Mouse (Mus musculus) midbrain, embryonic 15.5 days (tissue): ENCODE results near the gene Gm12248. TPM values are rescaled to one million over a fixed set of nuclear protein-coding genes. Genes with fewer than 3 reads are reported as not detected.
"Not testable (repeated sequence)": the region's sequence is repeated elsewhere in the genome, so short reads cannot be mapped to it uniquely, and the experiment has no call there.

Experiments
- ATAC-seq: fragments of 200-750 bp; cut with Nextera tagmentation; replicated peaks from 2 replicates; pipeline ENCODE4 v1.8.0; 2017; ENCODE audit warnings: moderate TSS enrichment
- H3K27ac ChIP-seq: fragments of 300-500 bp; sonication (generic); 2 replicates; pipeline ENCODE4 v1.5.1; 2015; ENCODE audit warnings: mild to moderate bottlenecking, inconsistent platforms
- H3K27me3 ChIP-seq: fragments of 300-500 bp; sonication (generic); replicated peaks from 2 replicates; pipeline ENCODE4 v1.6.1; 2015; ENCODE audit warnings: inconsistent platforms
- H3K36me3 ChIP-seq: fragments of 300-500 bp; sonication (generic); replicated peaks from 2 replicates; pipeline ENCODE4 v1.6.1; 2015; ENCODE audit warnings: inconsistent platforms
- H3K4me1 ChIP-seq: fragments of 300-500 bp; sonication (generic); 2 replicates; pipeline ENCODE4 v1.6.1; 2015; ENCODE audit warnings: inconsistent platforms
- H3K4me2 ChIP-seq: fragments of 300-500 bp; sonication (generic); 2 replicates; pipeline ENCODE4 v1.6.1; 2015; ENCODE audit warnings: inconsistent platforms, mild to moderate bottlenecking, moderate library complexity
- H3K4me3 ChIP-seq: fragments of 300-500 bp; sonication (generic); 2 replicates; pipeline ENCODE4 v1.5.1; 2015; ENCODE audit warnings: mild to moderate bottlenecking, inconsistent platforms
- H3K9ac ChIP-seq: fragments of 300-500 bp; sonication (generic); 2 replicates; pipeline ENCODE4 v1.6.1; 2015; ENCODE audit warnings: mild to moderate bottlenecking, inconsistent platforms
- H3K9me3 ChIP-seq: fragments of 300-500 bp; sonication (generic); 2 replicates; pipeline ENCODE4 v1.6.1; 2016; ENCODE audit warnings: inconsistent platforms
- WGBS: fragments of 180-500 bp; shearing (Covaris S2); methylation state at CpG from one replicate; pipeline ENCODE4 v1.1.7; 2015; ENCODE audit warnings: mixed read lengths; 5-methylcytosine and 5-hydroxymethylcytosine counted together
- polyA plus RNA-seq: library from polyadenylated mRNA; unstranded; fragments of >200 nt; fragmentation: Nextera tagmentation; extraction: Ambion mirVana; gene quantifications from 2 replicates; pipeline ENCODE4 v1.2.1, GENCODE M21; 2015

Gene Gm12248
- polyA plus RNA-seq, 1 experiment from 2014 or later, result 0.18 TPM

DNA sequence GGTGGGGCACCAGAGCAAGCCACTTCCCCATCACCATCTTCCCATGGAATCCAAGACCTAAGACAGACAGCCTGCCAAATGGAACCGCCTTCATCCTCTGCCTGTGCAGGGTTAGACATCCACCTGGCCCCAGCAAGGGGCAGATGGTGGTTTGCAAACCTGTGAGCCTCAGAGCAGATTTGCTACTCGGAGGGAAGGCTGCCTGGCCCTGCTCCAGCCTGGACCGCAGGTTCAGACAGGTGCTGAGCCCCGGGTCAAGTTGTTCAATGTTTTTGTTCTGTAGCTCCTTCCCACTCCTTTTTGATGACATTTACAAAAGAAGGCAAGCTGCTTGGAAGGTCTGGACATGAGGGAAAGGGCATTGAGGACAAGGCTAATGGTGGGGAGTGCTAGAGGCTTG lies 31.7 kb downstream of the Gm12248 start:
- WGBS, result 98% methylated on average over 4 of the region's 4 CpGs
- not testable (repeated sequence) for H3K4me3 ChIP-seq, H3K4me1 ChIP-seq, ATAC-seq, H3K9ac ChIP-seq, H3K27ac ChIP-seq, H3K4me2 ChIP-seq, H3K27me3 ChIP-seq, H3K9me3 ChIP-seq
- peaks cover 33% of the 10 kb centered on the region for H3K36me3 ChIP-seq

DNA sequence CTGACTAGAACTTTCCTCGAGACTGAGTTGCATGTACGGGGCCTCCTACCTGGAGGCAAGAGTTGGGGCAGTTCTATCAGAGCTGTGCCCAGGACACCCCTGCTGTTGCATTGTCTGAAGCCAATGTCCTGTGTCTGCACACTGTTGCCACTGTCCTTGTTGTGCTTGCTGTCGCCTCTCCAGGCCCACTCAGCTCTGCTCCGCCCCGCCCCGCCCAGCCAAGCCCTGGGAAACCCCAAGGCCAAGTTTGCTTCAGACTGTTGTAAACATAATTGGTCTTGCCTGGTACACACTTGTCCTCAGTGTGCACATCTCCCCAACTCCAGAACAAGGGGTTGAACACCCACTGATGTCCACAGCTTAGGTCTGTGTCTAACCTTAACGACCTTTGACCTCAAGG lies 33.2 kb downstream of the Gm12248 start:
- 92% methylated on average over 7 of the region's 7 CpGs for WGBS
- H3K27me3 ChIP-seq, H3K9me3 ChIP-seq, H3K9ac ChIP-seq, ATAC-seq, H3K27ac ChIP-seq, H3K4me3 ChIP-seq, H3K4me1 ChIP-seq, H3K4me2 ChIP-seq: not testable (repeated sequence)
- H3K36me3 ChIP-seq, result peaks cover 38% of the 10 kb centered on the region

DNA sequence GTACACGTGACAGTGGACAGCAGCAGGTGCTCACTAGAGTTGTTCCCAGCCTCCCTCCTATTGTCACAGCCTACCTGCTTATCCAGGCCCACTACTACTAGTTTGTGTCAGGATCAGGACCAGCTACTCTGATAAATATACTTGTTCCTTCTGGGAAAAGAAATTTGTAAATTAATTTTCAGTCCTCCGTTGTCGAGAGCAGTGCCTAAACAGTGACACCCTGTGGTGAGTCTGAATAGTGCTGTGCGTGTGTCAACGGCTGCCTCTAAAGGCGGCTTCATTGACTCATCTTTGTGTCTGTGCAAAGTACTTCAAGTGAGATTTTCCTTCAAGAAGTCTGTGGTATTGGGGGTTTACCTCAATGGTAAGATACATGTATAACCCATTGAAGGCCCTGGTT lies 35.5 kb downstream of the Gm12248 start:
- Histone ChIP-seq H3K4me1 (no peaks in the 10 kb centered on the region), H3K4me2 (no peak overlapping the region), H3K9ac (no peak overlapping the region), H3K36me3 (peaks cover 54% of the 10 kb centered on the region), H3K9me3 (no peaks in the 10 kb centered on the region), H3K27ac (no peak overlapping the region), H3K4me3 (no peak overlapping the region), H3K27me3 (no peaks in the 10 kb centered on the region)
- no peak for ATAC-seq
- WGBS, result 35% methylated on average over 6 of the region's 6 CpGs

DNA sequence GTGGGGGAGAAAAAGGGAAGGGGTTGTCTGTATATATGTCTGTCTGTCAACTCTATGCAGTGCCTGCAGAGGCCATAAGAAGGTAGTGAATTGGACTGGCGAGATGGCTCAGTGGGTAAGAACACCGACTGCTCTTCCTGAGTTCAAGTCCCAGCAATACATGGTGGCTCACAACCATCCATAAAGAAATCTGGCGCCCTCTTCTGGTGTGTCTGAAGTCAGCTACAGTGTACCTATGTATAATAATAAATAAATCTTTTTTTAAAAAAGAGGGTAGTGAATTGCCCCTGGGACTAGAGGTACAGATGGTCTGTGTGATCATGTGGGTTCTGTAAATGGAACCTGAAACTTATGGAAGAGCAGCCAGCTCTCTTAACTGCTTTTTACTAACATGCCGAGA lies 46.5 kb downstream of the Gm12248 start:
- Histone ChIP-seq H3K4me2 (no peak overlapping the region), H3K27me3 (no peaks in the 10 kb centered on the region), H3K4me1 (no peaks in the 10 kb centered on the region), H3K27ac (no peak overlapping the region), H3K4me3 (no peak overlapping the region), H3K36me3 (peaks cover 25% of the 10 kb centered on the region), H3K9ac (no peak overlapping the region), H3K9me3 (no peaks in the 10 kb centered on the region)
- 79% methylated on average over 4 of the region's 4 CpGs for WGBS
- ATAC-seq, result no peak

DNA sequence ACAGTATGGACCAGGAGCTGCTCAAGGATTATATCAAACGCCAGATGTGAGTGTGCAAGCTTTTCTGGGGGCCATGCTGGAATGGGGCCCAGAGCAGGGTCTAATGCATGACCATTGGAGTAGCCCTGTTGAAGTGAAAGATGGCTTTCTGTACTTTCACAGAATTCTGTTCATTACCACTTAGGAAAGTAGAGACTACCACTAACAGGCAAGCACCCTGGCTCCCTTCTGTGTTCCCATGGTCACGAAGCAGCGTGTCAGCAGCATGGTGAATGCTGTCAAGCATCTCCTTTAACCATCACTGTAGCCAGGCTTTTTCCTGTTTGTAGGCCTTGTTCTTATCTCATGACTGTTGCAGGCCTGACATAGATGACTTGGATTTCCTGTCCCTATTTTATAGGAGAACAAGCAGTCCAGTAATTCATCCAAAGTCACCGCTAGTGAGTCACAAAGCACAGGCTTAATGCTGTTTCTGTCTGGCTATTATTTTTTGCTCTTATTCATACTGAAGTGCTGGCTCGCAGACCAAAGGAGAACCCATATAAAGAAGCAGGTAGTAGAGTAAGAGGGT lies 50.0 kb downstream of the Gm12248 start:
- Histone ChIP-seq H3K4me2 (no peak overlapping the region), H3K27me3 (no peaks in the 10 kb centered on the region), H3K36me3 (0 out of 2 replicates have a peak, but pooled peaks cover 4% of the 10 kb centered on the region), H3K4me3 (no peak overlapping the region), H3K9ac (no peak overlapping the region), H3K4me1 (no peaks in the 10 kb centered on the region), H3K27ac (no peak overlapping the region), H3K9me3 (no peaks in the 10 kb centered on the region)
- ATAC-seq, result no peak
- 93% methylated on average over 5 of the region's 5 CpGs for WGBS

DNA sequence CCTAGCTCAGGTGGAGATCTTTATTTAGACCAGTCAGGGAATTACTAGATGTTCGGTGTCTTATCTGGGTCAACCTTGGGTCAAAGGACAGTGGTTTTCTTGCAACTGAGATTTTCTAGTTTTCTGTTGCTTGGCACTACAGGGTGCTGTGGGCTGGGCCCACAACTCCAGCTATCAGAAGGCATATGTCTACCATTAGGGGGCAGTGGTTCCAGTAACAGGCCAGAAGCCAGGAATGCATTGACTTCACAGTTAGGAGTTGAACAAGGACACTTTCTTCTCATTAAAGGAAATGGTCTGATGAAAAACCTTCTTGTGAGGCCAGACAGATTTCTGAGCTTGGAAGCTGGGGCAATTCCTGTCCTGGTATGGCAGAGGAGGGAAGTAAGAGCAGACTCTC lies 53.9 kb downstream of the Gm12248 start:
- Histone ChIP-seq H3K27me3 (no peaks in the 10 kb centered on the region), H3K36me3 (no peaks in the 10 kb centered on the region), H3K4me1 (no peaks in the 10 kb centered on the region; the same call in 1 of the 2 replicates), H3K27ac (no peak overlapping the region), H3K4me2 (no peak overlapping the region), H3K9ac (no peak overlapping the region), H3K9me3 (no peaks in the 10 kb centered on the region), H3K4me3 (no peak overlapping the region)
- WGBS, result 87% methylated on average over 1 of the region's 1 CpGs
- no peak for ATAC-seq

DNA sequence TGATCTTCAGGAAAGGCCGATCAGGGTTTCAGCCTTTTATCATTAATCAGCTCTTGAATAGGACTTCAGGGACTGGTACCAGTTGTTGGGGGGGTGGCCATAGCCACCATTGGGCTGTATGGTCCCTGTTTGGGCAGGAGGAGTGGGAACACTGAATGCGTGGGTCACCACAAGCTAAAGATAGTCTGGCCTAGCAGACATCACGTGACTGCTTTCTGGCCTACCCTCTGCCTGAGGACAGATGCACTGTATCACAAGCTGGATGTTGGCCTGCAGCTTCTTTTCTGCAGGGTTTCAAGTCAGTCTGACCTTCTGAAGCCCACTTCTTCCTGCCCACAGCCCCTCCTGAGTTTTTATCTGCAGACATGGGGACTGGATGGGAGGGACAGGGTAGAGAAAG lies 59.3 kb downstream of the Gm12248 start:
- no peaks in the 10 kb centered on the region for H3K36me3 ChIP-seq
- H3K4me3 ChIP-seq, result no peak overlapping the region
- no peaks in the 10 kb centered on the region for H3K9me3 ChIP-seq
- H3K27me3 ChIP-seq, result no peaks in the 10 kb centered on the region
- no peaks in the 10 kb centered on the region; the same call in 1 of the 2 replicates for H3K4me1 ChIP-seq
- H3K4me2 ChIP-seq, result no peak overlapping the region
- no peak overlapping the region for H3K9ac ChIP-seq
- no peak overlapping the region for H3K27ac ChIP-seq
- no peak for ATAC-seq
- WGBS, result 83% methylated on average over 3 of the region's 3 CpGs

DNA sequence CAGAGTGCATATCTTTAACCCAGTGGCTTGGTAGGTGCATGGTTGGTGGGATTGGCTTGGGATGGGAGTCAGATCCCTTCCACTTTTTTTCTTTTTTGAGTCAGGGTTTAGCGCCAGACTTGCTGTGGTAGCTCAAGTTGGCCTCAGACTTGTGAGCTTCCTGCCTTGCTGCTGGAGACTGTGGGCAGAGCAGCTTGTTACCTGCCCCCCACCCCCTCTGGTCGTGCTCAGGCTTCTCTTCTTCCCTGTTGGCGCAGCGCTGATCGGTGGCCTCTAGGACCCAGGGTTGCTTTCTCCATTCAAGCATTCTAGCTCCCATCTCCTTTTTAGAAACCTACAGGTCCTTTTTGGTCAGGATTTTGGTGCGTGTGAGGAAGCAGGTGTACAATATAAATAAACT lies 61.8 kb downstream of the Gm12248 start:
- no peak for ATAC-seq
- H3K9ac ChIP-seq, result no peak overlapping the region
- H3K27ac ChIP-seq, result no peak overlapping the region
- no peak overlapping the region for H3K4me2 ChIP-seq
- H3K9me3 ChIP-seq, result no peaks in the 10 kb centered on the region
- H3K27me3 ChIP-seq, result no peaks in the 10 kb centered on the region
- no peak overlapping the region for H3K4me3 ChIP-seq
- H3K4me1 ChIP-seq, result no peaks in the 10 kb centered on the region; the same call in 1 of the 2 replicates
- H3K36me3 ChIP-seq, result no peaks in the 10 kb centered on the region
- WGBS, result 80% methylated on average over 6 of the region's 6 CpGs

DNA sequence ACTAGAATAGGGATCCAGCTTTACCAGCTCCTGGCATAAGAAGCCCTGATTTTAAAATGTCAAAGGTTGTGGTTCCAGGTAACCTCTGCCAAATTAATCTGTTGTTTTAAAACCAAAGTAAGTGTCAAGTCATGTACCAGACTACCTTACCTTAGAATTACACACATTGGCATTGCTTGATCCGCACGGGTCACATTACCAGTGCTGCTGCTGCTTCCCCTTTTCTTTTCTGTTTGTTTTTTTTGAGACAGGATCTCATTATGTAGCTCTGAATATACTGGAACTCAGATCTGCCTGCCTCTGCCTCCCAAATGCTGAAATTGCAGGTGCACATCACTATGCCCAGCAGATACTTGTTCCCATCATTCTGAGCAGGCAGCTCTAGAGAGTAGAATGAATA lies 63.1 kb downstream of the Gm12248 start:
- Histone ChIP-seq H3K4me2 (no peak overlapping the region), H3K4me3 (no peak overlapping the region), H3K9me3 (no peaks in the 10 kb centered on the region), H3K27ac (no peak overlapping the region), H3K36me3 (no peaks in the 10 kb centered on the region), H3K9ac (no peak overlapping the region), H3K4me1 (no peaks in the 10 kb centered on the region; the same call in 1 of the 2 replicates), H3K27me3 (no peaks in the 10 kb centered on the region)
- no peak for ATAC-seq
- 81% methylated on average over 2 of the region's 2 CpGs for WGBS

DNA sequence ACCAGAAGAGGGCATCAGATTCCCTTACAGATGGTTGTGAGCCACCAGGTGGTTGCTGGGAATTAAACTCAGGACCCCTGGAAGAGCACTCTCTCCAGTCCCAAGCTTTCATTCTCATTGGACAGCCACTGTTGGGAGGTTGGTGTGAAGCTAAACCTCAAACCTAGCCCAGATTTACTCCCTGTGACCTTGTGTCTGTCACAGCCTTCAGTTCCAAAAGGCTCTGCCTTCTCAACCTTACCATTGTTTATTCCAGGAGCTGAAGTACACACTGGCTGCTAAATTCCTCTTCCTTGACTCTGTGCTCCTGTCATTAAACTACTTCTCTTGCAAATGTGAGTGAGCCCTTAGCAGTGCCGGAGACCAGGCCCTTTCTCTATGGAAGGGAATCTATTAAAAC lies 64.0 kb downstream of the Gm12248 start:
- no peak overlapping the region for H3K4me2 ChIP-seq
- H3K27ac ChIP-seq, result no peak overlapping the region
- WGBS, result 100% methylated on average over 1 of the region's 1 CpGs
- H3K9me3 ChIP-seq, result no peaks in the 10 kb centered on the region
- H3K4me1 ChIP-seq, result no peaks in the 10 kb centered on the region; the same call in 1 of the 2 replicates
- no peaks in the 10 kb centered on the region for H3K27me3 ChIP-seq
- H3K4me3 ChIP-seq, result no peak overlapping the region
- ATAC-seq, result no peak
- H3K9ac ChIP-seq, result no peak overlapping the region
- no peaks in the 10 kb centered on the region for H3K36me3 ChIP-seq

DNA sequence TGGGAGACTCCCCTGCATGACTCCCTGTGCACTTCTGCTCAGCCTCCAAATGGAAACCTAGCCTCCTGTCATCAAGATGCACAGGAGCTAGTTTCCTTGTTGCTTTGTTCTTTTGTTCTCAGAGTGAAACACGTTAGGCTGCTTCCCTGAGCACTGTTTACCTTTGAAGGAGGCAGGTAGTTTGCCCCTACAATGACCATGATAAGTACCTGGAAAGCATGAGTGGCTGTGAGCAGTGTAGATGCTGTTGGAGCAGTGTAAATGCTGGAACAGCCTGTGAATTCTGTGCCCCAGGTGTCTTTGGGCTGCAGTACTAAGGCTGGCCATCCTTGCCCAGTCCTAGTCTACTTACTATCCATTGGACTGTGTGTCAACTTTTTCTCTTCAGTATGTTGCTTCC lies 66.1 kb downstream of the Gm12248 start:
- Histone ChIP-seq H3K36me3 (no peaks in the 10 kb centered on the region), H3K9me3 (no peaks in the 10 kb centered on the region), H3K27ac (no peak overlapping the region), H3K4me2 (no peak overlapping the region), H3K9ac (no peak overlapping the region), H3K4me1 (peaks cover 3% of the 10 kb centered on the region; the same call in 1 of the 2 replicates), H3K4me3 (no peak overlapping the region), H3K27me3 (no peaks in the 10 kb centered on the region)
- no peak for ATAC-seq
- WGBS, result 65% methylated on average over 1 of the region's 1 CpGs

DNA sequence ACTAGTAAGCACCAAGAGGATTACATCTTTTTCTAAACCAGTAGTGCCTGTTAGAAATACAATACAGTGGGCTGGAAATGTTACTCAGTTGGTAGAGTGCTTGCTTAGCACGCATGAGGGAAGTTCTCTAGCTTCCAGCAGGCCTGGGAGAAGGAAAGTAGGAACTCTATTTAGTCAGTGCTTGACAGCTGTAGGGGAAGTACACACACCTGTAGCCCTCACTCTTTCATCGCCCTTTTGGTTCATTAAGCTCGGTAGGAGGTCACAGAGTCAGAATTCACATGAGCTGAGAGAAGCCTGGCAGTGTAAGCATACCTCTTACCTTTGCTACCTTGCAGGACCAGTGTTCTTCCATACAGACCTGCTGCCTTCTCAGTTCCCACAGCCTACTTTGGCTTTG lies 66.6 kb downstream of the Gm12248 start:
- H3K27me3 ChIP-seq, result no peaks in the 10 kb centered on the region
- WGBS, result 63% methylated on average over 3 of the region's 3 CpGs
- H3K4me1 ChIP-seq, result peaks cover 8% of the 10 kb centered on the region; the same call in 1 of the 2 replicates
- no peak overlapping the region for H3K27ac ChIP-seq
- H3K9ac ChIP-seq, result no peak overlapping the region
- no peak for ATAC-seq
- H3K36me3 ChIP-seq, result no peaks in the 10 kb centered on the region
- no peak overlapping the region for H3K4me3 ChIP-seq
- no peaks in the 10 kb centered on the region for H3K9me3 ChIP-seq
- H3K4me2 ChIP-seq, result no peak overlapping the region

DNA sequence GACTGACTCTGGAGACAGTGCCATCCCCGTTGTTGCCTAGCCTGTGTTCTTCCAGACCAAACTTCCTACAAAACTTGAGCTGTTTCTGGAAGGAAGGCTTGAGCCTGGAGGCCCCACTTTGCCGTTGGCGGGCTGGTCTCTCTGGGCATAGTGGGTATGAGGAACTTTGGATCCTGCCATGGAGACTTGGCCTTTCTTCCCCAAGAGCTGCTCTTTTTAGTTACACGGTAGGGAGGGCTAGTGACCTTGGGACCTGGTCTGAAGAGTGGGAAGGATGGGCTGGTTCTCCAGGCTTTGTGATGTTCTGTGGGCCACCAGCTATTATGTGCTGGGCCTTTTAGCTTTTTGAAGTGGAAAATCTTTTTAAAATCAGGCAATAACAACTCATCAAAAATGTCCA lies 67.1 kb downstream of the Gm12248 start:
- Histone ChIP-seq H3K9me3 (no peaks in the 10 kb centered on the region), H3K4me2 (no peak overlapping the region), H3K27me3 (no peaks in the 10 kb centered on the region), H3K4me3 (no peak overlapping the region), H3K4me1 (peaks cover 12% of the 10 kb centered on the region; the same call in 1 of the 2 replicates), H3K9ac (no peak overlapping the region), H3K27ac (no peak overlapping the region), H3K36me3 (no peaks in the 10 kb centered on the region)
- ATAC-seq, result no peak
- WGBS, result 89% methylated on average over 4 of the region's 4 CpGs
